Mouse (Mus musculus) Muller cell, postnatal 12 days (primary cell): ENCODE measurements around the gene Wnt5a.
A peak's percentile ranks its signal among the peaks of the same experiment; 100 is the strongest.

Experiments
- DNase-seq: peaks from one replicate; pipeline ENCODE4 v3.0.0-alpha.2; 2015; ENCODE audit errors: inconsistent ontology term

Wnt5a gene

DNA sequence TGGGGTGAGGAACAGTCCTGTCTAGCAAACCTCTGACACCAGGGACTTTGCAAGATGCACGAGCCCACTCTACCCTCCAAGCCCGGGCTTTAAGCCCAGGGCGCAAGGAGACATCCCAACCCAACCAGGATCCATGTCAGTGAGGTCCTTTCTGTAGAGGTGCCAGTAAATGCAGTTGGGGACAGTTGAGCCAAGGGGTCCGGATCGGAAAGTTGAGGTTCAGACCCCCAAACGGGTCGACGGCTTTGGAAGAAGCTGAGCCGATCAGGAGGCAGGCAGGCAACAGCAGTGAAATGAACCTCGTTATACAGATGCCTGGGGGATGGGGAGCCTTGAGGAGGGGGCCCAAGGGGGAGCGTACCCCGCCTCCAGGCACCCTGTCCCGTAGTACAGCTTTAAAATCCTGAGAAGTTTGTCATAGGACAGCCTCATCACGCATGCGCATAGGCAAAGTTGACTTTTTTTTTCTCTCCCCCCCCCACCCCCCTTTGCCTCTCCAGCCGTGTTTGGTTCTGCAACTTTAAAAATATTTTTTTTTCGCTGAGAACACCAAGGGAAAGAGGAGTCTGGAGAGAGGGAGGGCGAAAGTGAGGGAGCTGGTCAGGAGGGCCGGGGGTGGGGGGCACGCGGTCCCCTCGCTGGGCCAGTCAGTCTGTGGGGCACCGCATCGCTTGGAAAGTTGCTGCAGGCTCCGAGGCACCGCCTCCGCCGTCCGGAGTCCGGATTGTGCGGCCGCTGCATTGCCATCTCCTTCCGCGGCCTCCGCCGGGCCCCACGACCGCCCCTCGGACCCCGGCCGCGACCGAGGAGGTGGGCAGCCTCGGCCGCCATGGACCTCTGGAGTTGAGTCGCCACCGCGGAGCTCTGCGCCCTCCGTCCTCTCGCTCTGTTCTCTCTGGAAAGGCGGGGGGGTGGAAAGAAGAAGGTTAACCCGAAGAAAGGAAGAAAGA lies at the start of gene Wnt5a:
Gene Wnt5a, plus strand, starts transcription at position 650 of the 950 bp plus-strand sequence.
- DNase-seq, result peak; percentile 86

DNA sequence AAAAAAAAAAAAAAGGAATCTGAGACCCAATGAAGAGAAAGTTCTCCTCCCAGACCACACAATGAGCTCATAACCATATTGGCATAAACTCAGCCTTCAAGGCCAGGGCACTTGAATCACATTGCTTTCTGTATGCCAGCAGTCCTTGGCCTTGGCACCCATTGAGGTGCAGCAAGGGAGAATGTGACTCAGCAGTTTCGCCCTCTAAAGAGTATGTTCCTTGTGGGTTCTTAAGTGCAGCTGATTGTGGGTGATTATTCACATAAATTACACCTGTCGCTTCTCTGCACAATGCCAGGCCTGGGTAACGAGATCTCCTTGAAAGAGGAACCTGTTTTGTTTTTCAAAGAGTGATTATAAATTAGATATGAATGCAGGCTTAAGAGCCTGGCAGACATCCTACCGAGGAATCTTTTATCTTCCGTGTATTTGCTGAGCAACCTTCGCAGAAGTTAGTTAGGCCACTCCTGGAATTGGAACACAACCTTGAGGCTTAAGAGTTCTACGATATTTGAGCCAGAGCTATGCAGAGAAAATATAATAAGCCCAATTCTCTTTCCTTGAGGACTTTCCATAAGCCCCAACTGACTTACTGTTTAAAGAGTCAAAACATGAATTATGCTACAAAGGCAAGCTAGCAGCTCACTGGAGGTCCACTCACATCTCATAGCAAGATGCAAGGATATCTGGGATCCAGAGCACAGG lies 48.0 kb upstream of the Wnt5a start:
- DNase-seq, result peak; percentile 61

DNA sequence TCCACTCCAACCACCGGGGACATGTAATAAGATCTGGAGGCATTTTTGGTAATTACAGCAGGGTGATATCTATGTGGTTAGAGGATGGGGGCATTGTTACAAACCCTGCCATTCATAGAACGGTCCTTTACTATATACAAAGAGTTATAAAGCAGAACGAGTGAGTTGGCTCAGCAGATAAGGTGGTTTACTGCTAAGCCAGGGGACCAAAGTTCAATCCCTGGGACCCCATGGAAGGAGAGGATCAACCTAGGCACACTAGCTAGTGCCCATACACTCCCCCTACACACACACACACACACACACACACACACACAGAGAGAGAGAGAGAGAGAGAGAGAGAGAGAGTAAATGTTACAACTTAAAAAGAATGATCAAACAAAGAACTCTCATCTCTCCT lies 47.1 kb upstream of the Wnt5a start:
- no peak for DNase-seq

DNA sequence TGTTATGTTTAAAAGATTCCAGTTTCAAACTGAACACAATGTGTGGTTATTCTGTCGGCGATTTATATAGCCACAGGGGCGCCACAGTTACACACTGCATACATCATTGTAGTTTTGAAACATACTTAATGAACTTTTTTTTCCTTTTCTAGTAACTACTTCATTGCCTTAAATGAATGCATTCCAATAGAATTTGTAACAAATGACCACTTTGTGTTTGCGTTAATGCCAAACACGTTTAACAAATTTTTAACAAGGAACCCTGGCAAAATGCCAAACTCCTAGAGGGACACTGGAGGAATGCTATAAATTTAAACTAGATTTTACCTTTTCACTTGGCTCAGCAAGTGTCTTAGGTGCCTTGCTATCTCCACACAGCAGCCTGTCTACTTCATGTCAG lies 36.6 kb upstream of the Wnt5a start:
- peak; percentile 76 for DNase-seq

DNA sequence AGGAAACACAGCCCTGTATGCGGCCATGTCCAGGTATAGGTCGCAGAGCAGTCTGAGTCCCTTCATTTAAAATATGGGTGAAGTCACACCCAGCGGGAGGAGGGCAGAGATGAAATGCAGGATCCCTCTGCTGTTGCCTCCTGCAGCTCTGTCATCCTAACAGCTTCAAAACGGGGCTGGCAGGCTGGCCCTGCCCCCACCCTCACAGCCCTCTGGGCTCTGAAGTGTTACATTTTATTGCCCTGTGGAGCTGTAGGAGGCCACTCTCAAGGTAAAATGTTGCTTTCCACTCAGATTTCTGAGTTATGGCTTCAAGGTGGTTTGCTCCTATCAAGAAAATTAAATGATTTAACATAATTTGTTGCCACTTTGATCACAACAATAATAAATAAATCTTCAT lies 34.9 kb upstream of the Wnt5a start:
- no peak for DNase-seq

DNA sequence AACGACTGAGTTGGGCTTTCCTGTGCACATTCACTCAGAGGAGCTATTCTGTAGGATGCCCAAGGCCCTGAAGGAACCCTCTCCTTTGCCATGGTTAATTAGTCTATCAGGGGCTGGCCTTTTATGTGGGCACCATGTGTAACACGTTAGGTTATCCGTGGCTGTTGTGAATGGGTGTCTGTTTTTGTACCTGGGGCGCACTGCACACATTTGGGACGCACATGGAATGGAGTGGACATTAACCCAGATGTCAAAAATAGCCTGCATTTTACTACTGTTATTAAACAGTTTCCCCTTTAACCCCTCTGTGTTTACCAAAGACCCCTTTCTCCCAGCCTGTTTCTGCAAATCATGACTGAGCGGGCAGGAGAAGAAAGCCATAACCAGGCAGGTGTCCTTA lies 34.3 kb upstream of the Wnt5a start:
- no peak for DNase-seq

DNA sequence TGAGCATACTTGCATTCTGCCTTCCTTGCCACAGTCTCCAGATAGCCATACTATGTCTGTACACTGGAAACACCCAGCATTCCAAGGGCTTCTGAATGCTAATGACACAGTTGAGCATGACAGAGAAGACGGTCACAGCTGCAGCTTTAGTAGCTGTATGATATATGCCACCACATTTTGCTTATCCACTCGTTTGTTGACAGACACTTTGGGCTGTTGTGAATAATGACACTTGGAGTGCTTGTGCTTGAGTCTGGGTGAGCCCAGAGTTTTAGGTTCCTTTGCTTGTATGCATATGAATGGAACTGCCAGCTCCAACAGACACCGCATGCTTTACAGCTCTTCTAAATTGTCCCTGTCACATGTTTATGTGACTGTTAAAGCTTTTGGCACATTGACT lies 29.5 kb upstream of the Wnt5a start:
- no peak for DNase-seq

DNA sequence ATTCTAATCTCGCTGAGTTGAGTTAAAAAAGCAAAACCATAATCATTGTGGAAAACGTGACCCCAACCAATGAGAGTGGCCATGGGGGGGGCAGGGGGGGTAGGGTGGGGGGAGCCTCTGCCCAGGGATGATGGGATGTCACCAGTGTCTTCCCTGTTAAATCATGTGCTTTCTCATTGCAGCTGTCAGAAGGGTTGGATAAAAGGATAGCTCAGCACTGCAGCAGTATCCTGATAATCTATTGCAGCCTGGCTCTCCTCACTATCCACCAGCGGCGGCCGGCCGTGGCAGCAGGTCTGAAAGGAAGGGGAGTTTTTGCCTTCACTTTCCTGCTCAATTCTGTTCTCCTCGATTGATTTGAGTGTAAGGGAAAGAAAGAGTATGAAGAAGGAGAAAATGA lies 29.1 kb upstream of the Wnt5a start:
- no peak for DNase-seq

DNA sequence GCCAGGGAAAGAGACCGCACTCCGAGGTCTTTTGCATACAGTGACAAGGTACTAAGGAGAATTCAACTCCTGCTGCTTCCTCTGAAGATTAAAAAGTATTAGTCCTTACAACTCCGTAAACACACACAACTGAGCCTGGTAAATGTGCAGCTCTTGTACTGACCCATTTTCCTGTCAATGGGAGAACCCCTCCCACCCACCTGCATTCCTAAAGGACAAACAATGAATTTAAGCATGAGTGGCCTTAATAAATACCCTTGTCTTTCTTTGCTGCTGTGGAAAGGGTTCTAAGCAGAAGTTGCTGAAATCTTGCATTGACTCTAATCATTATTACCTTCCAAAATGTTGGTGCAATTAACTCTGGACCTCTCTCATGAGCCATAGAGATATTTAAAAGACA lies 27.8 kb upstream of the Wnt5a start:
- DNase-seq, result peak; percentile 54

DNA sequence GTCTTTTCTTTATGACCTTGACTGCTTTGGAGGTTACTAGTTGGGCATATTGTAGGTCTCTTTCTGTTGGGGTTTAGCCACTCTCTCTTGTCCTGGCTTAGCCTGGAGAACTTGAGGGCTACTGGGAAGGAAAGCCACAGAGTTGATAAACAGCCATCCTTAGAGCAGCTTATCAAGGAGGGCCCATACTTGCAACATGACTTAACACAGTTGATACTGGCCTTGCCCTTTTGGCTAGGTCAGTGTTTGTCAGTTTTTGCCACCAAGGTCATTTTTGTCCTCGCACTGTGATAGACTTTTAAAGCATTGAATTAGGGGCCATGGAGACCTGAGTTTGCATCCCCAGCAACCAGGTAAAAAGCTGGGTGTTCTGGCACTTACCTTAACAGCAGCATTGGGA lies 23.7 kb upstream of the Wnt5a start:
- DNase-seq, result no peak

DNA sequence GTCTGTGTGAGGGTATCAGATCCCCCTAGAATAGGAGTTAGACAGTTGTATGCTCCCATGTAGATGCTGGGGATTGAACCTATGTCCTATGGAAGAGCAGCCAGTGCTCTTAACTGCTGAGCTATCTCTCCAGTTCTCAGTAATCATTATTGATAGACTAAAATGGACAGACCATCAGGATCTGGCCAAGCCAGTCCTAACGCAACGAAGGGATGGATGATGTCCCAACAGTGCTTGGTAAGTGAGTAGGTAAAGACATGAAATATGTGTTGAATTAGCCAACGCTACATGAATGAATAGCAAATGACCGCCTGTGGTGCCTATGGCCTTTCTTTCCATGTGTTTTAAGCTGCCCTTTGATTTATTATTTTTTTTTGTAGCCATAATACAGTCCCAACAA lies 10.7 kb upstream of the Wnt5a start:
- DNase-seq, result no peak

DNA sequence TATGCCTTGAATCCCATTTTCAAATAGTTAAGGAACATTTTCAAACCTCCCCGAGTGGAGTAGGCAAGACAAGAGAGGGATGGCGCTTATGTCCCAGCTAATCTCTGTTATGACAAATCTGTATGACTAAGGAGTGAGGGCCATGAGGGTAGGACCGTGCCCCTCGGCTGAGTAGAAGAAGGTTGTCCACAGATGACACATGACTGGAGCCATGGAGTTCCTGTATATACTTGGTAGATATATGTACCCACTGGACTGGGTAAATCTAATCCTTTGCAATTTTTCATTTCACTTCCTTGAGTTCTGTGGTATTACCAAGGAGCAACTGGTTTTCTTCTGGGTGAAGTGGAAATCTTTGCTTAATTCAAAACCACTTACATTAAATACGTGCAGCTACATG lies 10.3 kb upstream of the Wnt5a start:
- no peak for DNase-seq

DNA sequence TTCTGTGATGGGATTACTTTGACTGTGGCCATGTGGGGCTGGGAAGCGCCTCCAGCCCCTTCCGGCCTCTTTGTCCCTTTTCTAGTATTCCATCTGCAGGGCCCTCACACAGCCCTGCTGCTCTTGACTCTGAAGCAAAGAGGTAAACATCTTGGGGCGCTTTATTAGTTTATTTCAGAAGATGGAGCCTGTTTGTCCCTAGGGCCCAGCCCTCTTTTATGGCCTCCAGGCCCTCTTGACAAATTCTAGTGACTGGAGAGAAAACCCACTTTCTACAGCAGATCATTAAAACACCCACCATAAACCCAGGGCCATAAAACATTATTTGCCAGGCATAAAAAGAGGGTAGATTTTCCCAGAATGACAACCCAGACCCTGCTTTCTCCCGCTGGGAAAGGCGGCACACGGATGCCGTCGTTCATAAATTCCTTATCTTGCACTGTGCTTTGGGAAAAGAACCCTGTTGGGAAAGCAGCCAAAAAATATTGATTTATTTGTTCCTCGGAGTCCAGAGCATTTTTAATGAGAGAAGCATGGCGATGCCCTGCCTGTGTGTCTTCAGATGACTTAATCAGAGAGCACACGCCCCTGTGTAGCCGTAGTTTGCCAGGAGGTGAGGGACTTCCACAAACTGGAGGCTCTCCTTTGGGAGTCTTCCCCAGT lies 3.2 kb upstream of the Wnt5a start:
- DNase-seq, result no peak

DNA sequence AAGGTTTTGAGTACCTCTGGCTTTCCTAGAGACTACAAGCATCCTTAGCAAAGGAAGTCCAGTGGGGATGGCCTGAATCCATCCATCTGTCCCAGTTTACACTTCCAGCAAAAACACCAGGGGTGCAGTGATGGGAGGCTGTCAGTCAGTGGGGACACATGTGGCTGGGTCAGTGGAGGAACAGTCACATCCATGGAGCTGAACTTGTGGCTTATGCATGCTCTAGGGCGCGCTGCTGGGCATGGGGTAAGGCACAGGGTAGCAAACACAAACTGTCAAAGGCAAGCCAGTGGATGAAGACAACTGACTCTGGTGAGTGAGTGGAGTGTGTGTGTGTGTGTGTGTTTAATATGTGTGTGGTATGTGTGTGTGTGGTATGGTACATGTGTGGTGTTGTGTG lies 1.3 kb upstream of the Wnt5a start:
- no peak for DNase-seq

DNA sequence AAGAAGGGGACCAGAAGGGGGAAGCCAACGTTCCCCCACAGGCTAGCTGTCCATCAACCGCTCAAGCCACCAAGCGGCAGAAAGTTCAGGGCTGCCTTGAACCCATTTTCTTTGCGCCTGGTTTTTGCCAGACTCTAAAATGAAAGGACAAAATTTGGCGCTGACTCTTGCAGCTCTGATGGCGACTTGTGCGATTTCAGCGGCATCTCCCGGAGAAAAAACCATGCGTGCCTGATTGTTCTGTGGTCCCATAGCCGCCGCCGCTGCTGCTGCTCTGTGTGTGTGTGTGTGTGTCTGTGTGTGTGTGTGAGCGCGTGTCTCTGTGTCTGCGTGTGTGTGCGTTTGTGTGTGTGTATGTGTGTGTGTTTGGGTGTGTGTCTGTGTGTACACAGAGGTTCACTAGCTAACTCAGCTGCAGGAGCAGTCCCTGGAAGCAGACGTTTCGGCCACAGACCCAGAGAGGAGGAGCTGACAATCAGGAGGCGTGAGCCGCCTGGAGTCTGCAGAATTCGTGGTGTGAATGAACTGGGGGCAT lies 568 bp downstream of the Wnt5a start:
- peak; percentile 82 for DNase-seq

DNA sequence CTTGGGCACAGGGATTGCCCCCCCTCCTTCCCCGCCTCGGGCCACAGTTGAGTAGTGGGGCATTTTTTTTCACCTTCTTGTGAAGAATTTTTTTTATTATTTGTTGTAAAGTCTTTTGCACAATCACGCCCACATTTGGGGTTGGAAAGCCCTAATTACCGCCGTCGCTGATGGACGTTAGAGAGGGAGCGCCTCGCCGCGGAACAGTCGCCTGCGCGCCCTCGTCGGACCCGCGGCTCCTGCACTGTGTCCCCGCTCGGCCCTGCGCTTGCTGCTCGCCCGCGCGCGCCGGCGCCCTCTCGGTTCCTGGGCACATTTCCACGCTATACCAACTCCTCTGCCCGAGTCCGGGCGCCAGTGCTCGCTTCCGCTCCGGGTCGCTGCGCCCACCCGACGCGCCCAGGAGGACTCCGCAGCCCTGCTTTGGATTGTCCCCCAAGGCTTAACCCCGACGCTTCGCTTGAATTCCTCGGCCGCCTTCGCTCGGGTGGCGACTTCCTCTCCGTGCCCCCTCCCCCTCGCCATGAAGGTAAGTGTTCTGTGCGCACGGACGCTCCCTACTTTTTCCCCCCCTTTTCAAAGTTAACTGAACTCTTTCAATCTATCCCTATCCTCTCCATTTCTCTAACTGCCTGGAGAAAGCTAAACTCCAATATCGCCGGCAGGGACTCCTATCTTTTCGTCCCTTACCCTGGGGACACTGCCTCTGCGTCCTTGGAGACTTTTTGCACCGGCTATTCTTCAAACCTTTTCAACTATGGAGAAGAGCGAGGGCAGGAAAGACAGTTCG lies 1.2 kb downstream of the Wnt5a start:
- DNase-seq, result peak; percentile 73

DNA sequence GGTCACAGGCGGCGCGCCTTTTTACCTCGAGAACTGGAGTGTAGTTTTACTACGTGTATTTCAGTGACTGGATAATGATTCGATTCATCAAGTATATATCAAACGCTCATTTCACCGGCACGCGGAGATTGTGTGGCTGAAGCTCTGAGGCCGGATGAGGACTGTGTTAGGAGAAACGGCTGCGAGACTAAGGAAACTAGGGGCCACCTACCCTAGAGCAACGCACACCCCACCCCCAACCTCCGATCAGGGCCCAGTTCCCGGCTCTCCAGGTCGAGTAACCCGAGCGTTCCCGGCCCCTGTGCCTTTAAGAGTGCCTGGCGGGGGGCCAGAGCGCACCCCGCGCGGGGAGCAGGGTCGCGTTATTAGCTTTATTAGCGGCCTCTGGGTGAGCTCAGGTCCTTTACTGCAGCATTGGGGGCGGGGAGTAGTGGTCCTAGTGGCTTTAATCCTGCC lies 1.9 kb downstream of the Wnt5a start:
- peak; percentile 77 for DNase-seq

DNA sequence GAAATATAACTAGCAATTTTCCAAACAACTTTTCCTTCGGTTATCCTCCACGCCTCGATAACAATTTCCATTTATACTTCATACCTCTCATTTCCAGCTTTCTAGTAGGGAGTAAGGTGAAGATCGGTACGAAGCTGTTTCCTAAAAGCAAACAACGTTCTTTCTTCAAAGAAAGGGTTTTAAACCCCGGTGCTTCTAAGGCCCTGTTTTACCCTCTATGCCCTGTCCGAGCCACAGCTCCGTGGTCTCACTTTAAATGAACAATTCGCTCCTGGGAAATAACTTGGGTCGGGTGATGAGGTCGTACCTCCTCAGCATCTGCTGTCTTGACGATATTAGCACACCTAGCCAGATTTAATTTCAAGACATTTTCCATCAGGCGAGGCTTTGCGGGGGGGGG lies 2.5 kb downstream of the Wnt5a start:
- DNase-seq, result no peak

DNA sequence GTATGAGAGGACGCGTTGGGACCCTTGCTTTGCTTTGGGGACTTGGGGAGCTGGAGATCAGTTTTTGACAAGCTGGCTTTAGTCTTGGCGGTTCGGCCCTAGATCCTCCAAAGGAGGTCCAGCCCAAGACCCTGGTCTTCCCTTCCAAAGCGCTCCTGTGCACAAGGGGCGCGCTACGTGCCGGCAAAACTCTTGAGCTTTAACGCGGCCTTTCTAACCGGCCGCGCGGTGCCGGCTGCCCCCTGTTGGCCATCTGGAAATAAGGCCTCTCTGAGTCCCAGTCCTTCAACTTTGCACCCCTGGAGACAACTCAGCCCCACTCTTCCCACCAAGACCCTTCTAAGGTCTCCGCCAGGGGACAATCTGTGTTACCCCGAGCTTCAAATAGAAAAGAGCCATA lies 2.9 kb downstream of the Wnt5a start:
- DNase-seq, result peak; percentile 87

DNA sequence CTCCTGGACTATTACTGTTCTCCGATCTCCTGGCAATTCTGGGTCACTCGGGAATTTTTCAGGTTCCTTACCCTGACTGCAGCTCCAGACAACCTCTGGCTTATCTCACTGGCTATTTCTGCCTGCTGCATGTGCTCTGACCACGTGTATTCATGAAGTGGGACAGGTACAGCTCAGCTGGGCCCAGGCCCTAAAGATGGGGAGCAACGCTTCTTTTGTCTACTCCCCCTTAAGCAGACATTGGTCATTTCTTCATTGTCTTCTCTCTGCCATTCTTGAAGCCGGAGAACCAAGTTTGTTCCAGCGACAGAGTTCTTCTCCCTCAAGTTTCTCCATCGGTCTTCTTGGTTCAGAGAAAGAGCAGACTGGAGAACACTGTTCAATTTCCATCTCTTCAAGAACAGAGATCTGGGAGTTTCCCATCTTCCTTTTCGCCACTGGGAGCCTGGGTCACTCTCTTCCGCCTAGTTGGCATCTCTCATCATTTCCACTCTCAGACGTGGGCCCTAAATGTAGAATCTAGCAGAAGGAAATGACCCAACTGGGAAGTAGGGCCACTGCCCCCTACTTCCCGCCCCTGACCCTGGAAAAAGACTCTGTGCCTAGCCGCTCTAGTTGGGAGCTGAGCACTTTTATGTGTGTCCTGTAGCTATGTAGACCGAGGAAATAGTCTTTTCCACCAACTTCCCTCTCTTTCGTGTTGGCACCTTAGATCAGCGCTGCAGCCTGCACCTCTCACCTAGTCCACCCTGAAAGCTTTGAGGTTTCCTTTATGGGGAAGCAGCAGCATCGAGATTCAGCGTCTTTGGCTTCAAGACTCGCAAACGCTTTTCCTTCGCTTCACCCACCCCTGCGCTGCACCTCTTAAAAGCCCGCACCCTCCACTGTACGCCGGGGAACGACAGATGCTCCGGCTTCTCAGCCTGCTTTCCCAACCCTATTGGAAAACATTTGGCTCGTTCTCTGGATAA lies 4.0 kb downstream of the Wnt5a start:
- DNase-seq, result no peak
